Mouse (Mus musculus): ENCODE measurements around the gene Scd1. TPM values are rescaled to one million over a fixed set of nuclear protein-coding genes. Genes with fewer than 3 reads are reported as not detected.

Scd1 gene
- polyA plus RNA-seq, 1 experiment from 2014 or later, result 7.3 TPM

GRCm38 (mm10) chr19:44400076-44400475 is 7.6 kb downstream of the Scd1 start:
- 82% methylated on average over 18 of the region's 18 CpGs for WGBS (ENCODE audit: insufficient replicate concordance)
- peaks cover 57% of the 10 kb centered on the region for H3K36me3 ChIP-seq
- no peak overlapping the region for H3K9ac ChIP-seq

GRCm38 (mm10) chr19:44396742-44397141 is 10.9 kb downstream of the Scd1 start:
- Histone ChIP-seq H3K4me2 (no peak overlapping the region), H3K4me1 (replicated peaks) (peaks cover 56% of the 10 kb centered on the region), H3K4me3 (replicated peaks) (no peak overlapping the region), H3K36me3 (peaks cover 45% of the 10 kb centered on the region), H3K9me3 (replicated peaks) (no peaks in the 10 kb centered on the region), H3K9ac (no peak overlapping the region), H3K27me3 (no peaks in the 10 kb centered on the region), H3K27ac (peak overlapping the region; percentile 58)
- peak; percentile 24 for DNase-seq
- ATAC-seq (ENCODE audit: low read depth), result peak; percentile 34; the same call in 1 of the 2 replicates
- WGBS (ENCODE audit: insufficient replicate concordance), result 33% methylated on average over 5 of the region's 5 CpGs

More at GRCm38 (mm10) chr19:44400076-44400475, 7.6 kb downstream of the Scd1 start:
- Histone ChIP-seq H3K9me3 (replicated peaks) (no peaks in the 10 kb centered on the region), H3K27me3 (peaks cover 3% of the 10 kb centered on the region; the same call in 1 of the 2 replicates), H3K4me2 (no peak overlapping the region), H3K4me3 (replicated peaks) (no peak overlapping the region), H3K4me1 (replicated peaks) (peaks cover 29% of the 10 kb centered on the region), H3K27ac (no peak overlapping the region)
- DNase-seq, result no peak
- ATAC-seq (ENCODE audit: low read depth), result no peak

GRCm38 (mm10) chr19:44394972-44395371 is 12.7 kb downstream of the Scd1 start:
- Histone ChIP-seq H3K36me3 (peaks cover 30% of the 10 kb centered on the region), H3K27me3 (no peaks in the 10 kb centered on the region), H3K4me1 (replicated peaks) (peaks cover 70% of the 10 kb centered on the region), H3K9me3 (replicated peaks) (no peaks in the 10 kb centered on the region), H3K27ac (peak overlapping the region; percentile 77), H3K4me3 (replicated peaks) (no peak overlapping the region), H3K9ac (no peak overlapping the region), H3K4me2 (peak overlapping the region; percentile 31)
- ATAC-seq (ENCODE audit: low read depth) (peak; percentile 87), DNase-seq (peak; percentile 64)
- 23% methylated on average over 7 of the region's 7 CpGs for WGBS (ENCODE audit: insufficient replicate concordance)

GRCm38 (mm10) chr19:44393962-44394422 is 13.7 kb downstream of the Scd1 start:
- Histone ChIP-seq H3K27me3 (no peaks in the 10 kb centered on the region), H3K27ac (peak overlapping the region; percentile 77), H3K36me3 (peaks cover 20% of the 10 kb centered on the region), H3K4me3 (replicated peaks) (no peak overlapping the region), H3K9ac (peak overlapping the region; percentile 10; the same call in 1 of the 2 replicates), H3K4me1 (replicated peaks) (peaks cover 80% of the 10 kb centered on the region), H3K9me3 (replicated peaks) (no peaks in the 10 kb centered on the region), H3K4me2 (no peak overlapping the region)
- 34% methylated on average over 5 of the region's 5 CpGs for WGBS (ENCODE audit: insufficient replicate concordance)
- DNase-seq (peak; percentile 25), ATAC-seq (ENCODE audit: low read depth) (peak; percentile 35)

GRCm38 (mm10) chr19:44392339-44393009 is 15.2 kb downstream of the Scd1 start:
- no peak for ATAC-seq (ENCODE audit: low read depth)
- no peak overlapping the region for H3K4me3 ChIP-seq (replicated peaks)
- H3K27ac ChIP-seq, result no peak overlapping the region
- peaks cover 7% of the 10 kb centered on the region; the same call in 1 of the 2 replicates for H3K36me3 ChIP-seq
- DNase-seq, result no peak
- no peaks in the 10 kb centered on the region for H3K27me3 ChIP-seq
- H3K4me2 ChIP-seq, result no peak overlapping the region
- H3K9me3 ChIP-seq (replicated peaks), result no peaks in the 10 kb centered on the region
- H3K4me1 ChIP-seq (replicated peaks), result peaks cover 92% of the 10 kb centered on the region
- WGBS (ENCODE audit: insufficient replicate concordance), result 62% methylated on average over 5 of the region's 5 CpGs
- H3K9ac ChIP-seq, result no peak overlapping the region

- no peaks in the 10 kb centered on the region for H3K27me3 ChIP-seq
- no peak for DNase-seq
- no peak overlapping the region for H3K4me3 ChIP-seq (replicated peaks)
- H3K9ac ChIP-seq, result no peak overlapping the region
- no peak overlapping the region for H3K4me2 ChIP-seq
- peaks cover 7% of the 10 kb centered on the region; the same call in 1 of the 2 replicates for H3K36me3 ChIP-seq
- H3K27ac ChIP-seq, result no peak overlapping the region
- WGBS (ENCODE audit: insufficient replicate concordance), result 80% methylated on average over 4 of the region's 4 CpGs
- no peak for ATAC-seq (ENCODE audit: low read depth)
- peaks cover 93% of the 10 kb centered on the region for H3K4me1 ChIP-seq (replicated peaks)
- no peaks in the 10 kb centered on the region for H3K9me3 ChIP-seq (replicated peaks)
Measured at GRCm38 (mm10) chr19:44391856-44392255, 15.8 kb downstream of the Scd1 start.

- H3K9ac ChIP-seq, result peak overlapping the region; percentile 27
- no peak for ATAC-seq (ENCODE audit: low read depth)
- H3K27ac ChIP-seq, result peak overlapping the region; percentile 84
- peaks cover 93% of the 10 kb centered on the region for H3K4me1 ChIP-seq (replicated peaks)
- peak overlapping the region; percentile 76 for H3K4me2 ChIP-seq
- no peak overlapping the region for H3K4me3 ChIP-seq (replicated peaks)
- H3K27me3 ChIP-seq, result no peaks in the 10 kb centered on the region
- H3K36me3 ChIP-seq, result no peaks in the 10 kb centered on the region
- no peak for DNase-seq
- 62% methylated on average over 1 of the region's 1 CpGs for WGBS (ENCODE audit: insufficient replicate concordance)
- no peaks in the 10 kb centered on the region for H3K9me3 ChIP-seq (replicated peaks)
Measured at GRCm38 (mm10) chr19:44389507-44389906, 18.2 kb downstream of the Scd1 start.

GRCm38 (mm10) chr19:44388475-44389428 is 18.9 kb downstream of the Scd1 start:
- peak overlapping the region; percentile 84 for H3K27ac ChIP-seq
- no peaks in the 10 kb centered on the region for H3K9me3 ChIP-seq (replicated peaks)
- H3K4me1 ChIP-seq (replicated peaks), result peaks cover 89% of the 10 kb centered on the region
- peak overlapping the region; percentile 76 for H3K4me2 ChIP-seq
- ATAC-seq (ENCODE audit: low read depth) (peak; percentile 97), DNase-seq (peak; percentile 97)
- peak overlapping the region; percentile 76 for H3K9ac ChIP-seq
- peak overlapping the region; percentile 64 for H3K4me3 ChIP-seq (replicated peaks)
- no peaks in the 10 kb centered on the region for H3K36me3 ChIP-seq
- WGBS (ENCODE audit: insufficient replicate concordance), result 2% methylated on average over 41 of the region's 41 CpGs
- no peaks in the 10 kb centered on the region for H3K27me3 ChIP-seq

GRCm38 (mm10) chr19:44387746-44388474 is 19.8 kb downstream of the Scd1 start:
- ATAC-seq (ENCODE audit: low read depth), result no peak
- Histone ChIP-seq H3K27me3 (no peaks in the 10 kb centered on the region), H3K9me3 (replicated peaks) (no peaks in the 10 kb centered on the region), H3K4me1 (replicated peaks) (peaks cover 81% of the 10 kb centered on the region), H3K27ac (peak overlapping the region; percentile 84), H3K9ac (peak overlapping the region; percentile 76), H3K36me3 (no peaks in the 10 kb centered on the region), H3K4me3 (replicated peaks) (peak overlapping the region; percentile 64), H3K4me2 (peak overlapping the region; percentile 76)
- no peak for DNase-seq
- WGBS (ENCODE audit: insufficient replicate concordance), result 15% methylated on average over 19 of the region's 19 CpGs

- 85% methylated on average over 4 of the region's 4 CpGs for WGBS (ENCODE audit: insufficient replicate concordance)
- H3K9me3 ChIP-seq (replicated peaks), result no peaks in the 10 kb centered on the region
- peak overlapping the region; percentile 76 for H3K9ac ChIP-seq
- H3K27ac ChIP-seq, result peak overlapping the region; percentile 84
- no peaks in the 10 kb centered on the region for H3K36me3 ChIP-seq
- peaks cover 74% of the 10 kb centered on the region for H3K4me1 ChIP-seq (replicated peaks)
- peak overlapping the region; percentile 76 for H3K4me2 ChIP-seq
- no peaks in the 10 kb centered on the region for H3K27me3 ChIP-seq
- ATAC-seq (ENCODE audit: low read depth) (no peak), DNase-seq (no peak)
- H3K4me3 ChIP-seq (replicated peaks), result no peak overlapping the region
Measured at GRCm38 (mm10) chr19:44387089-44387671, 20.5 kb downstream of the Scd1 start.
